In the genomic region with DNA sequence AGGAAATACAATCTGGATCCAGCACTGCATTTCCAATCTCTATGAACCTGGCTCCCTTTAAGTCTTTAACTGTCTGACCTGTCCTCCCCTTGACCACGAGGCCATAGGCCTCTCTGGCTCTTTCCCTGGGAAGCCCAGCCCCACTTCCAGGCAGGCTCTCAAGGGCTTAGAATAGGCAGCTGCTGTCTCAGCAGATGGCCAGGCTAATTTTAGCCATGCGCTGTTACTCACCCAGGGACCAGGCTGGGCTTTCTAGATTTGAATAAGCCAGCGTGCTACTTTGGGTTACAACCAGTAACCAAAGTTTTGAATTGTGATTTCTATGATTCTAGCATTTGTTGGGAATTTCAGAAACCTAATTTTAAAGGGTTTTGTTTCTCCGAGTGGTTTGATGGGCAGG, we compare ENCODE assay signal across 7 mouse cellular contexts. TPM values are rescaled to one million over a fixed set of nuclear protein-coding genes. Genes with fewer than 3 reads are reported as not detected.
DNase-seq lines count a peak whose midpoint lies in the region; ATAC-seq and TF ChIP-seq lines count a peak whose summit lies in the region.

No protein-coding gene starts in this region.

- no peak overlapping the region for H3K9ac ChIP-seq in midbrain, postnatal 0 days (replicated peaks; ENCODE audit: low read length, poor library complexity, severe bottlenecking)
- H3K9ac ChIP-seq in midbrain, embryonic 13.5 days (replicated peaks) = no peak overlapping the region
- H3K9ac ChIP-seq in heart, embryonic 16.5 days (ENCODE audit: low read length) = no peak overlapping the region

- no peak overlapping the region for H3K4me3 ChIP-seq in midbrain, postnatal 0 days (ENCODE audit: low read depth, low read length)
- H3K4me3 ChIP-seq in midbrain, embryonic 13.5 days (replicated peaks) = no peak overlapping the region
- no peak overlapping the region for H3K4me3 ChIP-seq in cortical plate, adult 2 months (ENCODE audit: insufficient read depth, low read length)
- H3K4me3 ChIP-seq in heart, embryonic 16.5 days (ENCODE audit: low read length) = no peak overlapping the region

- H3K4me2 ChIP-seq in midbrain, postnatal 0 days (ENCODE audit: low read depth, low read length, poor library complexity, severe bottlenecking) = no peak overlapping the region
- no peak overlapping the region for H3K4me2 ChIP-seq in midbrain, embryonic 13.5 days (replicated peaks)
- H3K4me2 ChIP-seq in heart, embryonic 16.5 days (ENCODE audit: low read depth, low read length) = no peak overlapping the region

- no peak overlapping the region for H3K27ac ChIP-seq in midbrain, postnatal 0 days (ENCODE audit: low read depth, low read length)
- no peak overlapping the region for H3K27ac ChIP-seq in midbrain, embryonic 13.5 days
- peak overlapping the region; percentile 48; the same call in 1 of the 2 replicates for H3K27ac ChIP-seq in cortical plate, adult 2 months (ENCODE audit: insufficient read depth, low read length)
- H3K27ac ChIP-seq in heart, embryonic 16.5 days (ENCODE audit: low read length) = peak overlapping the region; percentile 86

- no peaks in the 10 kb centered on the region for H3K9me3 ChIP-seq in midbrain, postnatal 0 days (ENCODE audit: low read length)
- H3K9me3 ChIP-seq in midbrain, embryonic 13.5 days = no peaks in the 10 kb centered on the region
- H3K9me3 ChIP-seq in heart, embryonic 16.5 days (replicated peaks; ENCODE audit: control insufficient read depth, low read length) = no peaks in the 10 kb centered on the region

- 64% methylated on average over 4 of the region's 4 CpGs for WGBS in midbrain, postnatal 0 days
- 77% methylated on average over 4 of the region's 4 CpGs for WGBS in midbrain, embryonic 13.5 days
- WGBS in heart, embryonic 16.5 days = 35% methylated on average over 4 of the region's 4 CpGs

- H3K4me1 ChIP-seq in midbrain, postnatal 0 days (ENCODE audit: insufficient read depth, low read length) = no peaks in the 10 kb centered on the region
- no peaks in the 10 kb centered on the region for H3K4me1 ChIP-seq in midbrain, embryonic 13.5 days (replicated peaks)
- peaks cover 6% of the 10 kb centered on the region; the same call in 1 of the 2 replicates for H3K4me1 ChIP-seq in cortical plate, adult 2 months (ENCODE audit: control insufficient read depth, insufficient read depth, low read length)
- peaks cover 24% of the 10 kb centered on the region for H3K4me1 ChIP-seq in heart, embryonic 16.5 days (ENCODE audit: control insufficient read depth, insufficient read depth, low read length)

- peaks cover 32% of the 10 kb centered on the region for H3K36me3 ChIP-seq in midbrain, postnatal 0 days (ENCODE audit: insufficient read depth, low read length)
- peaks cover 36% of the 10 kb centered on the region for H3K36me3 ChIP-seq in midbrain, embryonic 13.5 days
- peaks cover 17% of the 10 kb centered on the region for H3K36me3 ChIP-seq in heart, embryonic 16.5 days (ENCODE audit: control insufficient read depth, insufficient read depth)

- H3K27me3 ChIP-seq in midbrain, postnatal 0 days (ENCODE audit: insufficient read depth, low read length) = no peaks in the 10 kb centered on the region
- H3K27me3 ChIP-seq in midbrain, embryonic 13.5 days = no peaks in the 10 kb centered on the region
- no peaks in the 10 kb centered on the region for H3K27me3 ChIP-seq in heart, embryonic 16.5 days (ENCODE audit: control insufficient read depth, insufficient read depth, low read length)

- intact Hi-C loops in left cerebral cortex, postnatal 36 days (cut with DNase I) = no loop called here

- no peak for ATAC-seq in midbrain, postnatal 0 days (ENCODE audit: low FRiP score)
- no peak for ATAC-seq in midbrain, embryonic 13.5 days
- peak; percentile 86 for ATAC-seq in heart, embryonic 16.5 days (replicated peaks; ENCODE audit: extremely low read depth, insufficient read depth, low FRiP score)

- TF ChIP-seq POLR2A in cortical plate, adult 2 months (IDR thresholded peaks at IDR 0.05; ENCODE audit: extremely low read depth, insufficient read depth, low read length) = no peak

- TF ChIP-seq CTCF in midbrain, postnatal 0 days (IDR thresholded peaks at IDR 0.05) = no peak
- TF ChIP-seq CTCF in cortical plate, adult 2 months (IDR thresholded peaks at IDR 0.05; ENCODE audit: extremely low read depth, insufficient read depth, low read length) = no peak

- peak; percentile 41 for DNase-seq in midbrain, postnatal 0 days (ENCODE audit: low spot score)
- peak; percentile 80 for DNase-seq in left cerebral cortex, postnatal 36 days (ENCODE audit: low spot score in 2 of 2)
- no peak for DNase-seq in ovary, postnatal 14 days (ENCODE audit: low spot score)
- no peak for DNase-seq in natural killer cell, adult 2 months (ENCODE audit: low spot score in 2 of 2)

RNA-seq across cellular contexts. Expression of gene Parp1, which starts 35.9 kb away (rescaled TPM):
- 65.9 and 66.3 TPM in 2 replicates for total RNA-seq in midbrain, postnatal 0 days (2014; rRNA removed)
- polyA plus RNA-seq in midbrain, postnatal 0 days (2015; fragmentation: Nextera tagmentation; extraction: Ambion mirVana) = 43.0 and 43.2 TPM in 2 replicates
- polyA plus RNA-seq in midbrain, embryonic 13.5 days (2015; fragmentation: Nextera tagmentation; extraction: Ambion mirVana) = 135 and 140 TPM in 2 replicates
- polyA plus RNA-seq in cortical plate, adult 2 months (2012; rRNA removed) = 55.9 and 62.9 TPM in 2 replicates
- 88.3 and 88.7 TPM in 2 replicates for polyA plus RNA-seq in heart, embryonic 16.5 days (2015; fragmentation: Nextera tagmentation; extraction: Ambion mirVana)
- total RNA-seq in left cerebral cortex, postnatal 36 days (2021) = 10 to 100 TPM; 87.3 to 88.3 TPM

RNA-seq across cellular contexts. Expression of gene Lin9, which starts 36.4 kb away (rescaled TPM):
- total RNA-seq in midbrain, postnatal 0 days (2014; rRNA removed) = 8.3 and 11.2 TPM in 2 replicates
- polyA plus RNA-seq in midbrain, postnatal 0 days (2015; fragmentation: Nextera tagmentation; extraction: Ambion mirVana) = 3.4 and 4.1 TPM in 2 replicates
- 17.1 and 19.1 TPM in 2 replicates for polyA plus RNA-seq in midbrain, embryonic 13.5 days (2015; fragmentation: Nextera tagmentation; extraction: Ambion mirVana)
- 2.6 and 2.8 TPM in 2 replicates for polyA plus RNA-seq in cortical plate, adult 2 months (2012; rRNA removed)
- 11.7 and 15.0 TPM in 2 replicates for polyA plus RNA-seq in heart, embryonic 16.5 days (2015; fragmentation: Nextera tagmentation; extraction: Ambion mirVana)
- total RNA-seq in left cerebral cortex, postnatal 36 days (2021) = 1 to 10 TPM; 4.2 to 4.5 TPM

Comparison
In these comparisons a context has a peak if more than half of its experiments do, and no peak if none do; other contexts are left out.
1. DNase-seq: peak in midbrain, postnatal 0 days (single experiment) and left cerebral cortex, postnatal 36 days (2 of 2); none in ovary, postnatal 14 days (single experiment) and natural killer cell, adult 2 months (0 of 2).
2. H3K27ac ChIP-seq: peak in cortical plate, adult 2 months (single experiment) and heart, embryonic 16.5 days (single experiment); none in midbrain, postnatal 0 days (single experiment) and midbrain, embryonic 13.5 days (single experiment).